Mouse (Mus musculus) embryo, embryonic 11.5 days (tissue): ENCODE results near the gene Vmn1r178.
"Not testable (repeated sequence)": the region's sequence is repeated elsewhere in the genome, so short reads cannot be mapped to it uniquely, and the experiment has no call there.

Experiments used
- DNase-seq: peaks from one replicate; pipeline ENCODE4 v3.0.0-alpha.2; 2012; ENCODE audit warnings: low read depth, low spot score

The Vmn1r178 gene

GRCm38 (mm10) chr7:23891709-23892108 lies at the start of gene Vmn1r178:
Vmn1r178 (plus strand) TSS chr7:23892009.
- DNase-seq, result no peak

- not testable (repeated sequence) for DNase-seq
These were observed 25.5 kb upstream of the Vmn1r178 start, which contains the start of gene Vmn1r177 for GRCm38 (mm10) chr7:23866349-23866748. Vmn1r177 (minus strand) TSS chr7:23866449.

GRCm38 (mm10) chr7:23876918-23877317 lies 14.9 kb upstream of the Vmn1r178 start:
- DNase-seq, result not testable (repeated sequence)

GRCm38 (mm10) chr7:23926678-23927077 lies 34.9 kb downstream of the Vmn1r178 start, which contains the start of gene Vmn1r179:
Vmn1r179 (plus strand) TSS chr7:23926978.
- DNase-seq, result no peak
